Mouse (Mus musculus): ENCODE data around the gene Krtap3-2. TPM values are rescaled to one million over a fixed set of nuclear protein-coding genes. Genes with fewer than 3 reads are reported as not detected.

Gene Krtap3-2
- polyA plus RNA-seq (2012; rRNA removed), result not detected in 2 replicates

GRCm38 (mm10) chr11:99556753-99557152 lies at the start of gene Krtap3-2:
TSS of gene Krtap3-2 (minus strand) at chr11:99556853.

GRCm38 (mm10) chr11:99603208-99603607 lies 46.6 kb upstream of the Krtap3-2 start, which contains the start of gene Gm11938:
TSS of gene Gm11938 (minus strand) at chr11:99603308.

DNA sequence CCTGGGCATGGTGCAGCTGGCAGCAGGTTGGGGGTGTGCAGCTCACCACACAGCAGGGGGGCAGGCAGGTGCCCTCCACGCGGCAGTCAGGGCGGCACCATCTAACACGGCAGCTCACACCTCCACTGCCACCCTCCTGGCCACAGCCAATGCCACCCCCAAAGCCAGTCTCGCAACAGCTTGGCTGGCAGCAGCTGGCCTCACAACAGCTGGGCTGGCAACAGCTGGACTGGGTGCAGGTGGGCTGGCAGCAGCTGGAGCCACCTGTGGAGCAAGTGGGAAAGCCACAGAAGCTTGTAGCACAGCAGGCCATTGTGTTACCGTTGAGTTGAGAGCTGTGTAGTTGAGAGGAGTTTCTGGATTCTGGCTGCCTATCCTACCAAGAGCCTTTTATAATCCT lies 41.1 kb upstream of the Krtap3-2 start, which contains the start of gene Krtap9-3:
Krtap9-3 (minus strand) TSS at position 364 of the 400 bp plus-strand sequence.

DNA sequence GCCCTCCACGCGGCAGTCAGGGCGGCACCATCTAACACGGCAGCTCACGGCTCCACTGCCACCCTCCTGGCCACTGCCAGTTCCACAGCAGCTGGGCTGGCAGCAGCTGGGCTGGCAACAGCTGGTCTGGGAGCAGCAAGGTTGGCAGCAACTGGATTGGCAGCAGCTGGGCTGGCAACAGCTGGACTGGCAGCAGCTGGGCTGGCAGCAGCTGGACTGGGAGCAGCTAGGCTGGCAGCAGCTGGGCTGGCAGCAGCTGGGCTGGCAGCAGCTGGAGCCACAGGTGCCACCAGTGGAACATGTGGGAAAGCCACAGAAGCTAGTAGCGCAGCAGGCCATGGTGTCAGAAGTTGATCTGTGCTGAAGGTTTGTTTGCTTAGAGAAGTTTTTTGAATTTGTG lies 34.3 kb upstream of the Krtap3-2 start, which contains the start of gene Krtap1-3:
Krtap1-3 (minus strand) TSS at position 359 of the 400 bp plus-strand sequence.

GRCm38 (mm10) chr11:99583245-99583704 lies 26.6 kb upstream of the Krtap3-2 start, which contains the start of gene Krtap1-4:
TSS of gene Krtap1-4 (minus strand) at chr11:99583654.

GRCm38 (mm10) chr11:99580636-99581035 lies 24.0 kb upstream of the Krtap3-2 start, which contains the start of gene Krtap1-5:
TSS of gene Krtap1-5 (minus strand) at chr11:99581016.

GRCm38 (mm10) chr11:99566530-99566929 lies 9.9 kb upstream of the Krtap3-2 start, which contains the start of gene Krtap3-1:
TSS of gene Krtap3-1 (minus strand) at chr11:99566630.

DNA sequence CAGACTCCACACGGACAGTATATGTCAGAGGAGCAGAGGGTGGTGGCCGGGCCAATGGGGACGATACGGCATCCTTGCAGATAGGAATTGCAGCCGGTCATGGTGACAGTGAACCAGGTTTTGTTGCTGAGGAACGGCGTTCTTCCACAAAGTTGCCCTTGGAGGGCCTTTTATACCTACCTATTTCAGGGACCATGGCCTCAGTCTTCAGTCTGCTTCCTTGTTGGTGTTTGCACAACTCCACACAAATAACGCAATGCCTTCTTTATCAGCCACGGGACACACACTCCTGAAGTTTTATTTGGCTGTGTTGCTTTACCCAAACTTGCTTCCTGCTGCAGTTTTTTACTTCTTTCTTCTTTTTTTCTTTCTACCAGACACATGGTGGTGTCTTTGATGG lies 2.7 kb upstream of the Krtap3-2 start, which contains the start of gene Gm11939:
Gm11939 (minus strand) TSS at position 101 of the 400 bp plus-strand sequence.

DNA sequence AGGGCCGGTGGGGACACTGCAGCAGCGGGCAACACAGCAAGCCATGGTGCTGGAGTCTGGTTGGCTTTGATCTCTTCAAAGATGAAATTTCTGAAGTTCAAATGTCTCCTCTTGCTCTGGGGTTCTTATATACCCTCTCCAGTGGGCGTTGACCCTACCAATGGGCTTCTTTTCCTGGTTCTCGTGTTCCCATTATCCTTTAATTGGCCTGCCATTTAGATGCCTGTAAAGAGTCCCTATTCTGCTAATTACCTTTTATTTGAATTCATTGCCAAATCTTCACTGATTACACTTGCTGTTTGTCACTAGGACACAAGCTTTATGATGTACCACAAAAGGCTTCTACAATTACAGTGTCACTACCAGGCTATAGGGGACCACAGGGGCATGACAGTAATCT lies 5.9 kb downstream of the Krtap3-2 start, which contains the start of gene Krtap3-3:
Krtap3-3 (minus strand) TSS at position 101 of the 400 bp plus-strand sequence.

GRCm38 (mm10) chr11:99521288-99521860 lies 35.3 kb downstream of the Krtap3-2 start, which contains the start of gene Krt39:
TSS of gene Krt39 (minus strand) at chr11:99521338.

Other genes starting within 250 kb of the Krtap3-2 start
- 0.05 and 0.13 TPM in 2 replicates for gene Krt25, start 233.9 kb downstream of the Krtap3-2 start, polyA plus RNA-seq (2012; rRNA removed)
- 0.12 and 0.19 TPM in 2 replicates for gene Krt26, start 218.9 kb downstream of the Krtap3-2 start, polyA plus RNA-seq (2012; rRNA removed)
- gene Krt27, start 205.7 kb downstream of the Krtap3-2 start, polyA plus RNA-seq (2012; rRNA removed), result 0.06 and 0.08 TPM in 2 replicates
- gene Krt28, start 181.9 kb downstream of the Krtap3-2 start, polyA plus RNA-seq (2012; rRNA removed), result 0.28 and 0.29 TPM in 2 replicates
- gene Krt10, start 167.5 kb downstream of the Krtap3-2 start, polyA plus RNA-seq (2012; rRNA removed), result 12.8 and 13.8 TPM in 2 replicates
- gene Krt12, start 134.6 kb downstream of the Krtap3-2 start, polyA plus RNA-seq (2012; rRNA removed), result 0.35 and 0.52 TPM in 2 replicates
- gene Krt20, start 118.7 kb downstream of the Krtap3-2 start, polyA plus RNA-seq (2012; rRNA removed), result 0.09 TPM in 1 of 2 replicates, not detected in the other
- gene Krt23, start 63.7 kb downstream of the Krtap3-2 start, polyA plus RNA-seq (2012; rRNA removed), result 0.06 and 0.16 TPM in 2 replicates
- not detected in 2 replicates for gene Krt39, start 35.5 kb downstream of the Krtap3-2 start, polyA plus RNA-seq (2012; rRNA removed)
- not detected in 2 replicates for gene Krt40, start 13.7 kb downstream of the Krtap3-2 start, polyA plus RNA-seq (2012; rRNA removed)
- gene Krtap3-3, start 6.0 kb downstream of the Krtap3-2 start, polyA plus RNA-seq (2012; rRNA removed), result not detected in 2 replicates
- gene Gm11939, start 2.6 kb upstream of the Krtap3-2 start, polyA plus RNA-seq (2012; rRNA removed), result not detected in 2 replicates
- gene Krtap3-1, start 9.8 kb upstream of the Krtap3-2 start, polyA plus RNA-seq (2012; rRNA removed), result not detected in 2 replicates
- not detected in 2 replicates for gene Krtap1-5, start 24.2 kb upstream of the Krtap3-2 start, polyA plus RNA-seq (2012; rRNA removed)
- not detected in 2 replicates for gene Krtap1-4, start 26.8 kb upstream of the Krtap3-2 start, polyA plus RNA-seq (2012; rRNA removed)
- not detected in 2 replicates for gene Krtap1-3, start 34.5 kb upstream of the Krtap3-2 start, polyA plus RNA-seq (2012; rRNA removed)
- gene Krtap9-3, start 41.3 kb upstream of the Krtap3-2 start, polyA plus RNA-seq (2012; rRNA removed), result not detected in 2 replicates
- gene Gm11938, start 46.5 kb upstream of the Krtap3-2 start, polyA plus RNA-seq (2012; rRNA removed), result not detected in 2 replicates
- not detected in 2 replicates for gene Gm11937, start 53.3 kb upstream of the Krtap3-2 start, polyA plus RNA-seq (2012; rRNA removed)
- gene Krtap2-4, start 58.0 kb upstream of the Krtap3-2 start, polyA plus RNA-seq (2012; rRNA removed), result not detected in 2 replicates
- gene Gm11562, start 63.6 kb upstream of the Krtap3-2 start, polyA plus RNA-seq (2012; rRNA removed), result not detected in 2 replicates
- not detected in 2 replicates for gene Krtap4-1, start 71.4 kb upstream of the Krtap3-2 start, polyA plus RNA-seq (2012; rRNA removed)
- gene Krtap4-2, start 78.2 kb upstream of the Krtap3-2 start, polyA plus RNA-seq (2012; rRNA removed), result not detected in 2 replicates
- gene Krtap4-7, start 87.2 kb upstream of the Krtap3-2 start, polyA plus RNA-seq (2012; rRNA removed), result not detected in 2 replicates
- gene Gm11555, start 93.4 kb upstream of the Krtap3-2 start, polyA plus RNA-seq (2012; rRNA removed), result not detected in 2 replicates
- not detected in 2 replicates for gene Gm11563, start 102.1 kb upstream of the Krtap3-2 start, polyA plus RNA-seq (2012; rRNA removed)
- gene Krtap4-6, start 109.1 kb upstream of the Krtap3-2 start, polyA plus RNA-seq (2012; rRNA removed), result not detected in 2 replicates
- gene Gm14190, start 133.9 kb upstream of the Krtap3-2 start, polyA plus RNA-seq (2012; rRNA removed), result not detected in 2 replicates
- gene Gm14180, start 177.4 kb upstream of the Krtap3-2 start, polyA plus RNA-seq (2012; rRNA removed), result not detected in 2 replicates
- not detected in 2 replicates for gene Gm11595, start 216.1 kb upstream of the Krtap3-2 start, polyA plus RNA-seq (2012; rRNA removed)
- gene Krtap4-8, start 223.9 kb upstream of the Krtap3-2 start, polyA plus RNA-seq (2012; rRNA removed), result not detected in 2 replicates
- not detected in 2 replicates for gene Krtap4-9, start 228.3 kb upstream of the Krtap3-2 start, polyA plus RNA-seq (2012; rRNA removed)
- not detected in 2 replicates for gene Gm11596, start 236.6 kb upstream of the Krtap3-2 start, polyA plus RNA-seq (2012; rRNA removed)
- gene Gm11569, start 242.1 kb upstream of the Krtap3-2 start, polyA plus RNA-seq (2012; rRNA removed), result 0.07 TPM in 1 of 2 replicates, not detected in the other
- not detected in 2 replicates for gene Gm11554, start 247.6 kb upstream of the Krtap3-2 start, polyA plus RNA-seq (2012; rRNA removed)